Mouse (Mus musculus) left cerebral cortex, postnatal 36 days (tissue): Measurements from ENCODE around the gene Slc39a7. TPM values are rescaled to one million over a fixed set of nuclear protein-coding genes. Genes with fewer than 3 reads are reported as not detected.

Experiments
- DNase-seq, 2 experiments: peaks; one replicate each; pipeline ENCODE4 v3.0.0; 2021 to 2022; ENCODE audit warnings: low spot score in 2 of 2, mixed read lengths in 1 of 2
- intact Hi-C: fragments of 180-260 bp; cut with DNase I; formaldehyde crosslinking; loops from one replicate; pipeline ENCODE4 v1.15.1; 2025
- total RNA-seq, 2 experiments: library from RNA; stranded (reverse); gene quantifications; 2 replicates each; pipeline ENCODE4 v1.2.3; 2021

Slc39a7 gene
- total RNA-seq, 2 experiments from 2014 or later: 101 to 105 TPM

DNA sequence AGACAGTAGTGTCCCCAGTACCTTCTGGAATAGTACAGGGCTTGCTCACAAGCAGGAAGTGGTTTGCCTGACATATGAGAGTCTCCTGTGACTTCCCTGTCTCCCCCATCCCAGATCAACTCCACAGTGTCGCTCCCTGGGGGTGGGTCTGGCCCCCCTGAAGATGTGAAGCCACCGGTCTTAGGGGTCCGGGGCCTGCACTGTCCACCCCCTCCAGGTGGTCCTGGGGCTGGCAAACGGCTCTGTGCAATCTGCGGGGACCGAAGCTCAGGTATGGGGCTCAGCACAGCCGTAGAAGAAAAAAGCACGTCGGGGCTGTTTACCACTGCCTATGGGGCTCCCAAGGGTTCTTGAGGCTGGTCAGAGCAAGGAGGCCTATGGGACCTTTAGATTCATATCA, 2.0 kb upstream of the Slc39a7 start:
- intact Hi-C loops: loop anchor here (10.0 kb wide), 1 partner anchor 561 kb away; the partner anchor contains the start of genes Ager and Pbx2
- no peak for DNase-seq

DNA sequence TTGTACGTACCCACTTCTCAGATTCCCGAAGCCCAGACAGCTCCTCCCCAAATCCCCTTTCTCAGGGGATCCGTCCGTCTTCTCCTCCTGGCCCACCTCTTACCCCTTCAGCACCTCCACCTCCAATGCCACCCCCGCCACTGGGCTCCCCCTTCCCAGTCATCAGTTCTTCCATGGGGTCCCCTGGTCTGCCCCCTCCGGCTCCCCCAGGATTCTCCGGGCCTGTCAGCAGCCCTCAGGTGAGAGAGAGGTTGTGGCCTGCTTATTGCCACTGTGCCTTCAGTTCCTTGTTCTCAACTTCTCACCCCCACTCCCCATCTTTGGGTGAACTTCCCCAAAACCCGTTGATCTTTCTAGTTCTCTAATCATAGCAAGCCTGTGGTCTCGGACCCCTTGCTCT, 1.3 kb upstream of the Slc39a7 start:
- no peak for DNase-seq
- intact Hi-C loops: loop anchor here (10.0 kb wide), 1 partner anchor 562 kb away; the partner anchor contains the start of genes Ager and Pbx2

DNA sequence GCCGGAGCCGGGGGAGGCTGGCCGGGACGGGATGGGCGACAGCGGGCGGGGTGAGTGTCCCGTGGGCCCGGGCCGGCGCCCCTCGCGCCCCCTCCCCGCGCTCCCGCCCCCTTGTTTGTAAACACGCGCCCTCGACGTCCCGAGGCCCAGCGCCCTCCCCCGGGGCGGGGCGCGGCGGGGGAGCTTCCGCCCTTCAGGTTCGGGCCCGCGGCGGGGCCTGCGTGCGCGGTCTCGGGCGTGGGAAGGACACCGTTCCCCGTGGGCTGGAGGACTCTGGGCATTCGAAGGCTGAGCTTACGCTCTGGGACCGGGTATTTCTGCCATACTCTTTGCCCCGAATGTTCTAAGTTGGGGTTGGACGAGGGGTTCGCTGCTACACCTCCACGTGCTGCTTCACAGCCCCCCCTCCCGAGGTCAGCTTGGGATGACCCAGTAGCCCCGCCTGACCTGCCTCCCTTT, 721 bp upstream of the Slc39a7 start:
- intact Hi-C loops: loop anchor here (10.0 kb wide), 1 partner anchor 563 kb away; the partner anchor contains the start of genes Ager and Pbx2
- no peak for DNase-seq

DNA sequence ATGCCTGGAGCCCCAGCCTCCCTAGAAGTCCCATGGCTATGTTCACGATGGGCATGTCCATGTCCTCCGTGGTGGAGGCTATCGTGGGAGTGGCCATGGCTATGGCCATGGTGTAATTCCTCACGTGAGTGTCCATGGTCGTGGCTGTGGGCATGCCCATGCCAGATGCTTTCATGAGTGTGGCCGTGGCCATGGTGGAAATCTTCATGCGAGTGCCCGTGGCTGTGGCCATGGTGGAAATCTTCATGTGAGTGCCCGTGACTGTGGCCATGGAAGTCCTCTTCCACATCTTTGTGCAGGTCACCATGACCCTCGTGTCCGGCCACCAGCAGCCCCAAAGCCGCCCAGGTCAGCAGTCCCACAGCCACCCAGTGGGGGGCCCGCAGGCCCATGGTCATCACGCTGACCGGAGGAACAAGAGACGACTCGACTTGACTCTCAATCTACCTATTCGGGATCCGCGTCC, 588 bp downstream of the Slc39a7 start:
- DNase-seq: no peak
- intact Hi-C loops: loop anchor here (1.0 to 10.0 kb wide), 2 partner anchors 88 to 564 kb away; partner anchors contain the start of genes Ager, H2-DMa and Pbx2

DNA sequence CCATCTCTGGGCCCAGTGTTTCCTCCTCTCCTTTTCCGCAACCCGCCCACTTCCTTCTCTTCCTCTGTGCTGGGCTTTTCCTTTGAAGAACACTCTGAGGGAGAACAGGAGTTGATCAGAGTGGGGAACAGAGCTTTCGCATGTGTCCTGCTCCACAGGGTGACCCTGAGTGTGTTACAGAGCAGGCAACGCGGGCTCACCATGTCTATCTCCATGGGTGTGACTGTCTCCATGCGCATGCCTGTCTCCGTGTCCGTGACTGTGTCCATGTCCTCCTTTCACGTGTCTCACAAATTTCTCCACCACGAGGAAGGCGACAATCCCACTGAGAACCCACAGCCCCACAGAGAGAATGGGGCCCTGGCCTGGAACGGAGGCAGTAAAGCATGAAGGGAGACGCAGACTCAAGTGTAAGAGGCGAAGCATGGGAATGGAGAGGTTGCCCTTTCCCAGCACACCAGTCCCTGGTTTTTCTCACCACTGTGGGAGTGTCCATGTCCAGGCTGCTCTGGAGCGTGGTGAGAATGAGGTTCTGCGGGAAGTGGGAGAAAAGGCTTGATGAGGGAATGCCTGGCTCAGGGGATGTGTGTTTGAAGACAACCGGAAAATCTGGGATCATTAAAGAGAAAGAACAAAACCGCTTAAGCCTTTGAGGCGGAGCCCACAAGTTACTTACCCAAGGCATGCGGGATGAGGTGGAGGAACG, 1.4 kb downstream of the Slc39a7 start:
- intact Hi-C loops: loop anchor here (10.0 kb wide), 1 partner anchor 565 kb away; the partner anchor contains the start of genes Ager and Pbx2
- DNase-seq: peak in 1 of 2 experiments; percentile 4

DNA sequence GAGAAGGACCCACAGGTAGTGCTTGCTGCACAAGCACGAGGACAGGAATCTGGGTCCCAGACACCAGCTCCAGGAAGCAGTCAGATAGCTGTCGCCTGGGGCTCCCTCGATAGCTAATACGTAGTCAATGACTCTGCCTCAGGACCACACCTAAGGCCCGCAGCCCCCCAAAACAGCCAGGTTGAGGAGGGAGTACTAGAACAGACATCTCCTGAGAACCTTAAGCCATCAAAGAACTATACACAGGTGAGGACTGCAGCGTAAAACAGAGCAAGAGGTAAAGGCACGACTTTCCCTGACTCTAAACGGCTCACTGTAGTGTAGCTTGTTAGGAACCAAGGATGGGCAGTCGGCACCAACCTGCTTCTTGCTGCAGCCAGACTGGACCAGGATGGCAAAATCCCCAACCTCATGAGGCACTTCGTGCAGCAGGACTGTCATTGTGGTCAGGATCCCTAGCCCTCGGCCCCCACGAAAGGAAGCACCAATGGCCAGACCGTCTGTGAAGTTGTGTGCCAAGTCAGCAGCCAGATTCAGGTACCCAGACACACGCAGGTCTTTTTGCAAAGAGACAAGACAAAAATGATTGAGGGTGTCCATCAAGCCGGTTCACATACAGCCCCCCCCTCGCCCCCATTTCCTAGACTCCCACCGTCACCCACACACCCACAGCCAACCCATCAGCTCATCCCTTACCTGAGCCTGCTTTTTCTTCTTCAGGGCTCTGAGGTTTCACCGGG, 2.2 kb downstream of the Slc39a7 start:
- no peak for DNase-seq
- intact Hi-C loops: no loop called here

DNA sequence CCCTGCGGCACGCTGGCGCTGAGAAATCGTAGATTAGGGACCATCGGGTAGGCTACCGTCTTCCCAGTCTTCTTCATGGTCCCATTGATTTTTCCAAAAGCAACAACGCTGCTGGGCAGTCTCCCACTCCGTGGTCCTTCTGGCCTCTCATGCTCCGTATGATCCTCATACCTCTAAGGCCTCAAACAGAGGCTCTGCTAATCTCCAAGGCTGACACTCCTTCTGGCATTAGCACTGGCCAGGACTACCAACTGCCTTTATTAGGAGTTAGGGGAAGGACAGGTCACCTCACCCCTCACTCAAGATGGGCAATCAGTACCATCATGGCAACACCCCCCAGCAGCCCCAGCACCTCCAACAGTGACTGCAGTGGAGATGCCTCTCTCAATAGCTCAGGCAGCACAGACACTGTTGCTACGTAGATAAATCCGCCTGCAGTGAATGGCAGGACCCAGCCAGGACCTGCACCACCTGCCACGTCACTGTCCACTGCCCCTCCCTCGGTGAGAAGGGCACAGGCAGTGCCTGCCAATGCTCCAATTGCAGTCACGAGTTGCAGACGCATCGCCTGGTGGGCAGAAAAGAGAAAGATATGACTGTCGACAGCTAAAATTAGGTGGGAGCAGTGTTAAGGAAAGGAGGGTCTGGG, 2.9 kb downstream of the Slc39a7 start:
- intact Hi-C loops: no loop called here
- no peak for DNase-seq

DNA sequence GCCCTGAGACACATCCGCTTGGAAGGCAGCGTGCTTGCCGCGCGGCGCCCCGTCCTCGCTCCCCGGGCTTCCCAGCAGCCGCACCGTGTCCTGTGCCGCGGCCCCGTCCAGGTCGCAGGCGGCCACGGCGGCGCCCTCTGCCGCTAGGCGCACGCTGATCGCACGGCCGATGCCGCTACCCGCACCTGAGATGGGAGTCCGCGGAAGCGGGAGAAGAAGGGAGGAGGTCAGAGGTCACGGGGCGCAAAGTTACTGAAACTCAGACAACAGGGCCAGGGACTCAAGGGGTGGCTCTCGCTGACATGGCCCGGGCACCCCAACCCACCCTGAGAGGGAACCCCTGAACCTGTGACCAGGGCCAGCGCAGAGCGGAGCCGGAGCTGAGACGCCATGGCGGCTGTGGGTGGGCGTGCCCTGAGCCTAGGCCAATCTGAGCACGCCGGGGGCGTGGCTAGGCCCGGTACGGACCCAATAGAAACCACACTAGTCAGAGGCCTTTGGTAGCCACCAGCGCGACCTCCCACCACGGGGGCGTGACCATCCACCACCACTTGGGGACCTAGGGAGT, 3.7 kb downstream of the Slc39a7 start, which contains the start of gene H2-Ke6:
TSS of gene H2-Ke6 (minus strand) at position 405 of the 568 bp plus-strand sequence.
- DNase-seq: peak; percentile 87 to 88
- intact Hi-C loops: no loop called here

DNA sequence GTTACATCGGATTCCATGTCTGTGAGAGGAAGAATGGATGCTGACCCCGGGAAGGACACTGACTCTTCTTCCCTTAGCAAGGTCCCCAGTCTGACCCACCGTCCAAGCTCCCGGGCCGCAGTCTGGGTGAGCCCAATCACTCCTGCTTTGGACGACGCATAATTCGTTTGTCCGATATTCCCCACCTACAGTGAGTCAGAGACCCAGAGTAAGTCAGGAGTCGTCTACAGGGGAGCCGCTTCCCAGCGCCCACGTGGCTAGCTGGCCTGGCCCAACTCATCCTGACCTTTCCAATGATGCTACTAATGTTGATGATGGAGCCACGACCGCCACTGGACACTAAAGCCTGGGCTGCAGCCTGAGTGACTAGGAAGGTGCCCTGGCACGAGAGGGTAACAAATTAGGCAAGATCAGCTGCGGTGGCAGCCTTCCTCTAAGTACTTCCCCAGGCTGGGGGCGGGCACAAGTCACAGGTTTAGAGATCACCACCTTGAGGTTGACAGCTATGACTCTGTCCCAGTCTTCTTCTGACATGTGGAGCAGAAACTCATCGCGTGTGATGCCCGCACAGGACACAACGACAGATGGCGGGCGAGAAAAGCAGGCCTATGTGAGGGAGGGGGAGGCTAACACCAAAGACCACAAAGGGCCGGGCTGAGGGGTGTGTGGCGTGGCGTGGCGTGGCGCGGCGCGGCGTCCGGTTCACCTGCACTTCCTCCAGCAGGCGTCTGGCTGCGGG, 4.4 kb downstream of the Slc39a7 start:
- no peak for DNase-seq
- intact Hi-C loops: no loop called here

DNA sequence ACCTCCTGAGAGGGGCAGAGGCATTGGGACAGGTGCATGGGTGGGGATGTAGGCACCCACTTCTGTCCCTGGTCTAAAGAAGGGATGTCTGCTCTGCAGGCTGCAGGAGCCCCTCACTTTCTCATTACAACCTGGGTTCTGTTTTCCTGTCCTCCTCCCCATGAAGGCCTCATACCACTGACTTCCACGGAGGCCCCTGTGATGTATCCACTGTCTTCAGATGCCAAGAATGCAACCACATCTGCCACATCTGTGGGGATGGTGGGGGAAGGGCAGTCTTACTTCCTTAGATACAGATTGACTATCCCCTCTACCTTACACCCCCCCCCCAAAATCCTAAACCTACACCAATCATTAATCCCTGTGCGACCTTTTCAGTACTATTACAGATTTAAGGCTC, 5.3 kb downstream of the Slc39a7 start:
- intact Hi-C loops: no loop called here
- no peak for DNase-seq

DNA sequence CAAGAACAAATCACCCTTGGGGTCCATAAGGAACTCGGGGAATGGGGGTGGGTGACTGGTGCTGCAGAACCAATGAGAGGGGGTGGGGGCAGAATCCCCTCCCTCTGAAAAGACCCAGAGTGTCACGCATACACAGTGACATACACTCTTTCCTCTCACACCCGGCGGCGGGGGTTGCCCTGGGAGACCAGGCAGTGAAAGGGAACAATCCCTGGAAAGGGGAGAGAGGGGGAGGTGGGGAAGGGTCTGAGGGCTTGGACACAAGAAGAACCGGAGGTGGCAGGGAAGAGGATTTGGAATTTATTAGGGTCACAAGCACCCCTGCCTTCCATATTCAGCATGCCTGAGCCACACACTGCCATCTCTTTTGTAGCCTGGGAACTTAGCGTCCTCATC, 5.7 kb downstream of the Slc39a7 start:
- no peak for DNase-seq
- intact Hi-C loops: no loop called here

DNA sequence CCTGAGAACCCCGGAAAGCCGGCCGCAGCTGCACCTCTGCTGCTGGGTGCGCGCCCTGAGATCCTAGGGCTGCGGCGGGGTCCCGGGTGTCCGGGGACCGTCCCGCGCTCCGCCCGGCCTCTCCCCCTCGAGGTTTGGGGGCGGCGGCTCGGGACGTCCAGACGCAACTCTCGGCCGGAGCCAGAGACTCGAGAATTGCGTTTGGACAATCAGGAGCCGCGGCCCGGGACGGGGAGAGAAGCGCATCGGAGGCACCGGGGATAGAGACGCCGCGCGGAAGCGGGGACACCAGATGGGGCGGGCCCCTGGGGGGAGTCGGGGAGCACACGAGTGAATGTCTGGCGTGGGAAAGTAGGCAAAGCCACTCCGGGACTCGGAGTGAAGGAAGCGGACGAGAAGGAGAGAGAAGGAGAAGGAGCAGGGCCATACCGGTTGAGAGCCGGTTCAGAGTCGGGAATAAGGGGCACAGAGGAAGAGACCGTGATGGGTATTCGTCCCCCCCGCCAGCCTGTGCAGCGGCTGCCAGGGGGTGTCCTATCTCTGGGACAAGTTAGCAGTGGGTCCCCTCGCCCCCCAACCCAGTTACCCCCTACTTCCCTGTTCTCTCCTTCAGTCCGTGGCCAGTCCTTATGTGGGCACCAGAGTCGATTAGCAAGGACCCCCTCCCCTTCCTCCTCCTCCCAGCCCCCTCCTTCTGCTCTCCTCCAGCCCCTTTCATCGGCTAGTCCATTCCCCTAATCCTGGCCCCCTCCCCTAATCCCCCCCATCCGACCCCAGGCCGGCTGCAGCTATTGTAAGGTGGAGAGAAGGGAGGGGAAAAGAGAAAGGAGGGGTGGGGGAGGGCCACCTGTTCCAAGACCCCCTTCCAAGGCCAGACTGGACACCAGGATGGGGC, 6.4 kb downstream of the Slc39a7 start:
- intact Hi-C loops: no loop called here

DNA sequence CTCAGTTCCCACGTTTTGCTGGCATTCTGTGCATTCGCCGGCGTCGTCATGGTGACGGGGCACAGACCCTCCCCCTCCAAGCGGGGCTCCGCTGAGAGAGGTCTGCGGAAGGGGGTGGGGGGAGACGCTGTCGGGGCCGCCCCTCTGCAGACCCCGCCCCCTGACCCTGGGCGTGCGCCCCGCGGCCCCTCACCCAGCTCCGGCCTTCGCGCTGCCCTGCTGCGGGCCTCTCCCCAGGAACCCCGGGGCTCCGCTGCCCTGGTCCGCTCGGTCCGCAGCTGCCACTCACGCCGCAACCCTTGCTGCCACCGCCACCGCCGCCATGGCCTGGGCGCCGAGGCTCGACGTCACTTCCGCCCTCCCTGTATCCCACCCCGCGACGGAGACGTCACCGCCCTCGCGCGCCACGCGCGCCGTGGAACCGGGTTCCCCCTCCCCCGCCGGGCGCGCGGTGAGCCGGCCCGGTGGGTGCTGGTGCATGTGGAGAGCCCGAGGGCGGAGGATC, 7.1 kb downstream of the Slc39a7 start, which contains the start of gene Ring1:
TSS of gene Ring1 (minus strand) at position 364 of the 505 bp plus-strand sequence.
- peak; percentile 91 to 93 for DNase-seq
- intact Hi-C loops: no loop called here

More for the DNA sequence above, 6.4 kb downstream of the Slc39a7 start:
- DNase-seq: no peak

DNA sequence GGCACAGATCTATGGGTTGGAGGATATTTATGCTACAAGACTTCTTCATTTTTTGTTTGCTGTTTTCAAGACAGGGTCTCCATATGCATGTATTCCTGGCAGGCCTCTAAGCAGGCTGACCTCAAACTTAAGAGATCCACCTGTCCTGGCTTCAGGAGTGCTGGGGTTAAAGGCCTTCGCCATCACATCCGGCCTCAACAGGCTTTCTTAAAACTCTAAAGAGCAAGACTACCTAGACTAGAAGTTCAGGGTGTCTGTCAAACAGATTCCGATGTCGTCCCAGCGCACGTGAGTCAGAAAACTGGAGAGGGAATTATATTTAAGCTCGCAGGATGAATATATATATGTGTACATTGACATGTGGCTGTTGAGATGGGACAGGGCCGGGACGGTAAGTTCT, 7.8 kb downstream of the Slc39a7 start:
- intact Hi-C loops: no loop called here
- DNase-seq: no peak

DNA sequence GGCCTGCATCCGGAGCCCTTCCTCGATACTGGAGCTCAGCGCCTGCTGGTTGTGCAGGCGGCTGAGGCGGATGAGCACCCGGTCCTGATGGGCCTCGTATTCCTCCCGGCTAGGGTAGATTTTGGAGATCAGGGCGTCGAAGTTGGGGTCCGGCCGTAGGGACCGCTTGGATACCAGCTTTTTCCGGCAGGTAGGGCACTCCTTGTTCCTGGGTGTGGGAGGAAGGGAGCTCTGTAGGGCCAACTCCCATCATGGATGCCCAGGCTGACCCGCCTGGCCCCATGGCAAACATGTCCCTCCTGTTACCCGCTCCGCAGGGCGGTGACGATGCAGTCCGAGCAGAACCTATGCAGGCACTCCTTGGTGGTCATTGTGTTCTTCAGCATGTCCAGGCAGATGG, 8.5 kb downstream of the Slc39a7 start:
- intact Hi-C loops: no loop called here
- no peak for DNase-seq

DNA sequence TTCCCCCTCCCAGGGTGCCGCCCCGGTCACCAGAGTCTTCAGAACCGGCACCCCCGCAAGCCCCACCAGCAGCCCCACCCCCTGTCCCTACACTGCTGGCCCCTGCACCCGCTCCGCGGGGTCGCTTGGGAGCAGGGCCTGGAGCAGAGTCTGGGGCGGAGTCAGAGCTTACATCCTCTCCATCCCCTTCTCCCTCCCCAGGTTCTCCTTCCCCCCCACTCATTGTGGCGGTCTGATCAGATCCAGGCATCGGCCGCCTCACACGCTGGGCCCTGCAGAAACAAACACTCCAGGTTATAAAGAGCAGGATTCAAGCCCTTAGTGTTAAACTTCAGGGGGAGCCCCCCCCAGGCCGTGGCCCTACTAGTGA, 9.1 kb downstream of the Slc39a7 start:
- no peak for DNase-seq
- intact Hi-C loops: no loop called here

DNA sequence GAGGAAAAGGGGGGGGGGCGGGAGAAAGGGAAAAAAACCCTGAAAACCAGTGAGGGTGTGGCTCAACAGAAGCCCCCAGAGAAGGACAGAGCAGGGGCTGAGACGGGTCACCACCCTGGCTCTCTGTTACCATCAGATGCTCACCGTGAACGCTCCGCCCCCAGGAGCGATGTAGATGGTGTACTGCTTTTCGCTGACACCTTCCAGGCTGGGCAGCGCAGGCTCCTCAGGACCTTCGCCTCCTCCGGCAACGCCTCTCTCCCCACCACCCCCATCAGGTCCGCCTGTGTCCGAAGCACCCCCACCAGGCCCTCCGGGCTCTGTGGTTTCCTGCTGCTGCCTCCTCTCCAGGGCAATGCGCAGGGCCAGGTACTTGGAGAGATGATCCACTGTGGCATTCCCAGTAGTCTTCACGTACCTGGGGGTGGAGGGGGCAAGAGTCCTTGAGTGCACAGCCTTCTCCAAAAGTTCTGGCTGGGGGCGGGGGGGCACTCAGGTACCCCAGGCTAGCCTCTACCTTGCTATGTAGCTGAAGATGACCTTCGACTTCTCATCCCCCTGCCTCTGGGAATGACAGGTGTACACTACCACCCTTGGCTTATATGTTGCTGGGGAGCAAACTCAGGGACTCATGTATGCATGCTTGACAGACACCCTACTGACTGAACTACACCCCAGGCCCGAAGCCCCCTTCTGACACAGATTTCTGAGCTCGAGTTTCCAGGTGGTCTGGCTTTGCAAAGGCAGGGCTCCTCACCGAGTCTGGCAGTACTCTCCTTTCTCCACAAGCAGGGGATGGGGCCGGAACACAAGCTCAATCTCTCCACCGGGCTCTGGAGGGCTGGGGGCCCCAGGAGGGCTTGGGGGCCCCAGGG, 9.7 kb downstream of the Slc39a7 start:
- DNase-seq: no peak
- intact Hi-C loops: loop anchor here (1.0 kb wide), 1 partner anchor 63 kb away; no protein-coding TSS in a partner anchor
